Mouse (Mus musculus) ovary, adult 18-20 months (tissue): ENCODE results near the gene F830045P16Rik.

Source experiments
- DNase-seq: peaks from one replicate; pipeline ENCODE4 v3.0.0; 2022; ENCODE audit warnings: low spot score, mixed read lengths

The F830045P16Rik gene

DNA sequence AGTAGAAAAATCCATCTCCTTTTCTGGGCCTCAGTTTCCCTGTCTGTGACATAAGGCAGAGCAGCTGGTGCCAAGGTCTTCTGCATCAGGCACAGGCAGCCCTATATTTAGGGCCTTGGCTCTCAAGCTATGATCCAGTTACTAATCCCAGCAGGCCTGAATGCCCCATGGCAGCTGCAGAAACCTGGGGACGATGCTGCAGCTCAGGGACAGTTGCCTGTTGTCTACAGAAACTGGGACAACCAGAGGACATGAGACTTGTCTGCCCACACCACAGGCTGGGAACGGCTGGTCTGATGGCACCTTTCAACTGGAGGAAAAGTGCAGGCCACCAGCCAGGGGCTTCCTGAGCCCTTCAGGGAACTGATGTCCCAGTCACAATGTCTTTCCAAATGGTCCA is at the start of gene F830045P16Rik:
TSS of gene F830045P16Rik (minus strand) at position 226 of the 400 bp plus-strand sequence.
- DNase-seq: no peak

DNA sequence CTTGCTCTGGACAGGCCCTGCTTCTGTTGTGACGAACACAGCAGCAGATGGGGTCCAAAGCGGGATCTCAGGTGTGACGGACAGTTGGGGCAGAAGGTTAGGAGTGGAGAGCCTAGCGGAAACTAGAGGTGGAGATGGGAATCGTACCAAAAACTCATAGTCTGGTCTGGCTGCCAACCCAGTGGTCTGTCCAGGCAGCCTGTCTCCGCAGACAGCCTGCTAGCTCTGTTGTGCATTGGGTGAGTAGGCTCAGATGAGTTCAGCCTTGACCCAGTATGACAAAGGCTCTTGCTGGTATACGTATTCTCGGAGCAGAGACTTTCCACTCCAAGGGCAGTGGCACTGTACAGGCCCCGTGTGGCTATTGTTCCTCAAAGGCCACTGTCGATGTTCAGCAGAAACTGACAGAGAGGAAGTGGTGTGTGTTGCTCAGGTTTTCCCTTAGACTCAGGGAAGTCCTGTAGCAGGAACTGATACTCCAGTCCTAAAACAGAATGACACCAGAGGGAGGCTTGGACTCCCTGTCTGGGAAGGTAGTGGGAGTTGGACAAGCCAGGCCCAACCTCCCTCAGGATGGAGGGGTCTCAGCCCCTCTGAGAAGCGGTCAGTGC is 49.6 kb upstream of the F830045P16Rik start:
- no peak for DNase-seq

- DNase-seq: no peak
Measured at GRCm38 (mm10) chr2:129584905-129585304, 48.5 kb upstream of the F830045P16Rik start.

DNA sequence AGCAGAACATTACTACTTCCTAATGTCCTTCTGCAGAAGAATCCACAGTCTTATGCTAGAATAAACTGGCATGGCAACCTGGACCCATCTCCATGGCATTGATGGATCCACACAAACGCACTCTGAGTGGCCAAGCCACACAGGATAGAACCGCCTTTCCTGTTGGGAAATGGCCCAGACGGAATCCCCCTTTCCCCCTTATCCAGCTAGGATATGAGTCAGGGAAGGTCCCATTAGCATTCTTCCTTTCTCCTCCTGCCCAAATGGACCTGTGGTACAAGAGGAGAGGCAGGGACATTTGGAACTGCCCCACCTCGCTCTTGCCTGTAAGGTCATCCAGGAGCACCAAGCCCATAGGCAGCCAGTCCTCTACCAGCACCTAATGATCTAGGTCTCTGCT is 45.9 kb upstream of the F830045P16Rik start:
- DNase-seq: no peak

- DNase-seq: no peak
Measured at GRCm38 (mm10) chr2:129581826-129582225, 45.4 kb upstream of the F830045P16Rik start.

DNA sequence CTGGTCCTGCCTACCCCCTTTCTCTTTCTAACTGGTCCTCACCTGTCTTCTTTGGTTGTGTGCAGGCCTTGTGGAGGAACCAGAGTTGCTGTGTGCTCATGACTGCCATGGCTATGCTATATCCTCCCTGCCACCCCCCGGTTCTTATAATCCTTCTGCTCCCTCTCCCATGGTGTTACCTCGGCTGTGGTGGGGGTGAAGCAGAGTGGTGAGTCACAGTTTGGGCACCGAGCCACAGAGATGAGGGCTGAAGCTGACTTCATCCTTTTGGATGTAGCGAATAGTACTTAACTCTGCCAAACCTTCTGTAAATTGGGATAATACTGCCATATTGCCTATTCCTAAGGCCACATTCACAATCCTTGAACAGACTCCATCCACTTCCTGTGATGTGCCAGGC is 44.3 kb upstream of the F830045P16Rik start:
- DNase-seq: no peak

GRCm38 (mm10) chr2:129576611-129577447 is 40.4 kb upstream of the F830045P16Rik start:
- no peak for DNase-seq

DNA sequence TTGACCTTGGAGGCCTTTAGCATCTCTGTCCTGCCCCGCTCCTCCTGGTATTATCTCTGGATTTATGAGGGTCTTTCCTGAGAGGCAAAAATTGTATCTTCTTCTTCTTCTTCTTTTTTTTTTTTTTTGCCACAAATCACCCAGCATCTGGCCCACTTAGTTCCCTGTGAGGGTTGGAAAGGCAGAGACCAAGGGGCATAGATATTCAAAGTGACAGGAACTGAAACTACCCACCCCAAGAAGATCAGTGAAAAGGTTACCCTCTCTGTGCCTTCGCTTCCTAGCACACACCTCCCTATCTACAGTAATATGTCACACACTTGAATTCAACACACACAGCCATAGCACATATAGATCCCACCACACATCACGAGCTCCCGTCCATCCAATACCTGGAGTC is 38.7 kb upstream of the F830045P16Rik start:
- DNase-seq: no peak

GRCm38 (mm10) chr2:129574395-129575046 is 38.1 kb upstream of the F830045P16Rik start:
- DNase-seq: no peak

GRCm38 (mm10) chr2:129573701-129574273 is 37.4 kb upstream of the F830045P16Rik start:
- no peak for DNase-seq

DNA sequence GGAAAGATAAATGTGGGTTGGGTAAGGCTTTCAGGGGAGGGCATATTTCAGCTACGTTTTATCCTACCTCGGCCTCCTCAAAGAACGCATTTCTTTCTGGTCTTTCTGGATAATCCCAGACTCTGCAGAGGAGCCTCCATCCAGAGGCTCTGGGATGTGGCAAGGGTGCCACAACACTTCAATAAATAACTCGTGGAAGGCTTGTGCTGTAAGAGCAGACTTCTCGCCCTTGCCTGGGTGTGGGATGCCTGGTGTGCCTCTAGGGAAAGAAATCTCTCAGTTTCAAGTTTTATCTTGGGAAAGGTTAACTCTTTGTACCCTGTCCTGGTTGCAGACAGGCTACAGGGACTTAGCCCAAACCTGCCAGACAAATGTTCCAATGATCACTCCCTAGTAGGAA is 33.2 kb upstream of the F830045P16Rik start:
- no peak for DNase-seq

DNA sequence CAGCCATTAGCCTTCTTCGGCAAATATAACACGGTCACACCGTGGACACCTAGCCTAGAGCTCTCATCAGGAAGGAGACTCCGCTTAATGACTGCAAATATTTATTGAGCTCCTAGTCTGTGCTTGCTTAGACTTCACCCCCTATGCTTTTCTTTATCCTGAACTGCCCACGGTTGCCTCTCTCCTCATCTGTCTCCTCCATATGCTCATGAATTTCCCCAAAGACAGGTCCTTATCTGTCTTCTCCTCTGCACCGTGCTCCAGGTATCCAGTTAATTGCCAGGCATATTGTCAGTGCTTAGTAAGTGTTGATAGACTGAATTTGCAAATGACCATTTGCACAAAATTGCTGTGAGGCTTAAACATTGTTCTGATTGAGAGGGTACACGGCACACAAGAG is 32.7 kb upstream of the F830045P16Rik start:
- DNase-seq: no peak

GRCm38 (mm10) chr2:129563944-129564709 is 27.7 kb upstream of the F830045P16Rik start:
- no peak for DNase-seq

- DNase-seq: no peak
Measured at GRCm38 (mm10) chr2:129561796-129562195, 25.4 kb upstream of the F830045P16Rik start.

GRCm38 (mm10) chr2:129558875-129559219 is 22.4 kb upstream of the F830045P16Rik start:
- DNase-seq: no peak

- no peak for DNase-seq
Measured at GRCm38 (mm10) chr2:129558008-129558874, 21.8 kb upstream of the F830045P16Rik start.

DNA sequence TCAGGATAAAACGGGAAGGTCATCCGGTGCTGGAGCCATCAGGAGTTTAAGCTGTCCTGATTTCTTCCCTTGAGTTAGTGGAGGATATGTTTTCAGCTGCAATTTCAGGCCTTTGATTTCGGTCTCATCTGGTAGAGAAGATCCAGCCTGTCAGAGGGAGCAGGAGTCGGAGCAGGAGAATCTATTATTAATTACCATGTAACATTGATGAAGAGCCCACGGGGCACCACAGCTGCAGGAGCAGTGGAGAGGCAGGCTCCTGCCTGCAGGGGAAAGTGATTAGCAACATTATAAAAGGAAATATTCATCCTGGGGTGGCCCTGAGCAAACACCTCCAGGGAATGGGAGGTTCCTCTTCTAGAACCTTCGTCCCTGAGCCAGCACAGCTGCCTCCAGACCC is 19.7 kb upstream of the F830045P16Rik start:
- no peak for DNase-seq

- no peak for DNase-seq
Measured at GRCm38 (mm10) chr2:129550781-129551180, 14.4 kb upstream of the F830045P16Rik start.

GRCm38 (mm10) chr2:129549537-129550135 is 13.2 kb upstream of the F830045P16Rik start:
- DNase-seq: no peak

- no peak for DNase-seq
Measured at GRCm38 (mm10) chr2:129546772-129547171, 10.4 kb upstream of the F830045P16Rik start.

- DNase-seq: no peak
Measured at GRCm38 (mm10) chr2:129545596-129545995, 9.2 kb upstream of the F830045P16Rik start.
